Mouse (Mus musculus): Measurements from ENCODE around the gene Fam189a1. TPM values are rescaled to one million over a fixed set of nuclear protein-coding genes. Genes with fewer than 3 reads are reported as not detected.

The Fam189a1 gene
- polyA plus RNA-seq, 1 experiment, result not detected

DNA sequence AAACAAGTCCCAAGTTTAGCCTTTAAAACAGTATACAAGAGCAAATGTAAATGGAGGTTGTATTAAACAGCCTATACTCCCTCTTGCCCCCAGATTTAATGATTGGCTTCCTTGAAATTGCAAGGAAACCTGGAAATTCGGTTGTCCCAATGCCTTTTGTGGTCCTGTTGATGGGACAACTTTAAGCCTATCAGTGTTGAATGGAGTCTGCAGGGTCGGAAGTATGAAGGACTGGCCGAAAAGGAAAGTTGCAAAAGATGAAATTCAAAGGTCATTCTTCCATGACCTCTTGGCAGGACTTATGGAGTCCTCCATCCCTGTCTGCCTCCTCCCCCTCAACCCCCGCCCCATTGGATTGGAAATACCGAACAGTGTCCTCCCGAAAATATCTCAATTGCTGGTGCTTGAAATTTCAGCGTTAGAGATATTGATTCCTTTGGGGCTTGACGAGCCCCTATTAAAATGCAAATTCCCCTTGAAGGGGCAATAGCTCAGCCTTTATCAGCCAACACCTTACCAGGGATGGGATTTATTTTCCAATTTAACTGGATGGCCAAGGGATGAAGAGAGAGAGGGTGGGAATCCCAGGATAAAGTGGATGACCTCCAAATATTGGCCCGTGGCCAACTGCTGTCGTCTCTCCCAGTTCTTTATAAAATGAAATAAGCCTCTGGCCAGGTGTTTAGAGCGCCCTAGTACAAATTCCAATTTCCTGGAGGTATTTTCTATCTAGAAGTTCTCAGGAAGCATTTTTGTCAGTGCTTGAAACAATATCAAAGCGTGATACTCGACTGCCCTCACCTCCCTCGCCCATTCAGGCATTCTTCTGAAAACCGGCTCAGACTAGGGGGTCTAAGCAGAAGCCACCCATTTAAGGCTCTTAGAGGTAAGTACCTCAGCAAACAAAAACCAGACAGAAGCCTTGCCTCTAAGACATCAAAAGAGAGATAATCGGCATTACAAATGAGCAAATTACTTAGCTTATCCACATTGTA lies 958 bp upstream of the Fam189a1 start:
- H3K4me3 ChIP-seq (ENCODE audit: low read depth, low read length), result no peak overlapping the region
- H3K9ac ChIP-seq (ENCODE audit: low read depth, poor library complexity, severe bottlenecking), result peak overlapping the region; percentile 78; the same call in 1 of the 2 replicates
- H3K27ac ChIP-seq (ENCODE audit: insufficient read depth, low read length), result no peak overlapping the region
- TF ChIP-seq POLR2A (IDR thresholded peaks at IDR 0.05; ENCODE audit: insufficient read depth, low read length) (no peak), EP300 (IDR thresholded peaks at IDR 0.05; ENCODE audit: insufficient read depth, low read depth, low read length) (no peak), CTCF (IDR thresholded peaks at IDR 0.05; ENCODE audit: low read depth, low read length) (no peak)
- H3K36me3 ChIP-seq (ENCODE audit: control insufficient read depth, insufficient read depth, low read length, poor library complexity, severe bottlenecking), result no peaks in the 10 kb centered on the region
- peaks cover 9% of the 10 kb centered on the region for H3K9me3 ChIP-seq (replicated peaks; ENCODE audit: control insufficient read depth, insufficient read depth, low read length, poor library complexity, severe bottlenecking)
- peaks cover 3% of the 10 kb centered on the region for H3K27me3 ChIP-seq (ENCODE audit: control insufficient read depth, insufficient read depth, low read length, poor library complexity, severe bottlenecking)
- H3K4me1 ChIP-seq (ENCODE audit: control insufficient read depth, insufficient read depth, low read length), result no peaks in the 10 kb centered on the region

DNA sequence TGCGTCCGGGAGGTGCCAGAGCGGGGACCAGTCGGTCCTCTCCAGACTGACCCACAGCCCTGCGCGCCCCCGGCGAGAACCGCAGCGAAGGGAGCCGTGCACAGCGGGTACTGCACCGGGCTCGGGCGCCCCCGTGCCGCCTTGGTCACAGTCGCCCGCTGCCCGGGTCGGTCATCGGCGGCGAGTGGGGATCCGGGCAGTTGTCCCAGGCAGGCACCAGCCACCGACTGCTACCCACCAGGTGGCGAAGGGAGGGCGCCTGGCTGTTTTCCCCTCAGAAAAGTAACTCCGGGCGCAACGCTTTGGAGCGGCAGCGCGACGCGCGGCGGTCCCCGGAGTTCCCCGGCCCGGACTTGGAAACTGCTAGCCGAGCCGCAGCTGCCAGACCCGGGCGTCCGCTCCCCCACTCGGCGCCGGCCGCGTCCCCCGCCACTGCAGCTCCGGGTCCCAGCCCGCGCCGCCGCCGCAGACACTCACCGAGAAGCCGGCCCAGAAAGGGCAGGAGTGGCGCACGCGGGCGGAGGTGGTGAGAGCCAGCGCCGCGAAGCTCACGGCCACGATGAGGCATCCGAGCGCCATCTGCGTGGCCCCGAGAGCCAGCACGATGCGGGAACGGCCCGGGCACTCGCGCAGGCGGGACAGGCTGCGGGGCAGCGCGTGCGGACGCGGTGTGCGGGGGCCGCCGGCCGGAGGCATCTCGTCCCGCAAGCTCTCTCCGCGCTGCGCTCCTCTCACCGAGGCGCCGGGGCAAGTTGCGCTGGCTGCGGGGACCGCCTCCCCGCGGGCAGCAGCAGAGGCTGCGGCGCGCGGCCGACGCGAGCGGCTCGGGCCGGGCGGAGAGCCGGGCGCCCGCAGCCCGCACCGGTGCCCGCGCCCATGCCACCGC lies 499 bp downstream of the Fam189a1 start:
- peak overlapping the region; percentile 79 for H3K4me3 ChIP-seq (ENCODE audit: low read depth, low read length)
- TF ChIP-seq CTCF (IDR thresholded peaks at IDR 0.05; ENCODE audit: low read depth, low read length) (no peak), POLR2A (IDR thresholded peaks at IDR 0.05; ENCODE audit: insufficient read depth, low read length) (no peak), EP300 (IDR thresholded peaks at IDR 0.05; ENCODE audit: insufficient read depth, low read depth, low read length) (no peak)
- no peaks in the 10 kb centered on the region for H3K4me1 ChIP-seq (ENCODE audit: control insufficient read depth, insufficient read depth, low read length)
- H3K27ac ChIP-seq (ENCODE audit: insufficient read depth, low read length), result no peak overlapping the region
- H3K36me3 ChIP-seq (ENCODE audit: control insufficient read depth, insufficient read depth, low read length, poor library complexity, severe bottlenecking), result no peaks in the 10 kb centered on the region
- peak overlapping the region; percentile 78 for H3K9ac ChIP-seq (ENCODE audit: low read depth, poor library complexity, severe bottlenecking)
- peaks cover 3% of the 10 kb centered on the region for H3K27me3 ChIP-seq (ENCODE audit: control insufficient read depth, insufficient read depth, low read length, poor library complexity, severe bottlenecking)
- peaks cover 9% of the 10 kb centered on the region for H3K9me3 ChIP-seq (replicated peaks; ENCODE audit: control insufficient read depth, insufficient read depth, low read length, poor library complexity, severe bottlenecking)

GRCm38 (mm10) chr7:65154576-65154975 lies 1.8 kb downstream of the Fam189a1 start:
- Histone ChIP-seq H3K9ac (ENCODE audit: low read depth, poor library complexity, severe bottlenecking) (no peak overlapping the region), H3K27me3 (ENCODE audit: control insufficient read depth, insufficient read depth, low read length, poor library complexity, severe bottlenecking) (peaks cover 3% of the 10 kb centered on the region), H3K36me3 (ENCODE audit: control insufficient read depth, insufficient read depth, low read length, poor library complexity, severe bottlenecking) (no peaks in the 10 kb centered on the region), H3K4me1 (ENCODE audit: control insufficient read depth, insufficient read depth, low read length) (no peaks in the 10 kb centered on the region), H3K4me3 (ENCODE audit: low read depth, low read length) (no peak overlapping the region), H3K27ac (ENCODE audit: insufficient read depth, low read length) (no peak overlapping the region), H3K9me3 (replicated peaks; ENCODE audit: control insufficient read depth, insufficient read depth, low read length, poor library complexity, severe bottlenecking) (peaks cover 9% of the 10 kb centered on the region)
- TF ChIP-seq POLR2A (IDR thresholded peaks at IDR 0.05; ENCODE audit: insufficient read depth, low read length), result no peak

DNA sequence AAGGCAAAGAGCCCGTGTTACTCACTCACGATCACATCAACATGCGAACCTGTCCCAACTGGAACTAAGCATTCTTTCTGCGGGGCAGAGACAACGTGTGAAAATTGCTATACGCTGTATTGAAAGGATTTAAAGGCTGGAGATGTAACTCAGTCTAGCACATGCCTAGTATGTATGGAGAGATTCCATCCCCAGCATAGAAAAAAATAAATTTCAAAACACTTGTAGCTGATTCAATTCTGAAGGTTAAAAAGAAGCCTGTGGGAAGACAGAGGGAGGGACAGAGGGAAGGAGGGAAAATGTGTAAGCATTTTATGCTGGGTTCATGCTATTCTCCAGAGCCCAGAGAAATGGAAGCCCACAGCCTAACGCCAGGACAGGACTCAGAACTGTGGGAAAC lies 2.5 kb downstream of the Fam189a1 start:
- TF ChIP-seq POLR2A (IDR thresholded peaks at IDR 0.05; ENCODE audit: insufficient read depth, low read length) (no peak), EP300 (IDR thresholded peaks at IDR 0.05; ENCODE audit: insufficient read depth, low read depth, low read length) (no peak), CTCF (IDR thresholded peaks at IDR 0.05; ENCODE audit: low read depth, low read length) (no peak)
- Histone ChIP-seq H3K27ac (ENCODE audit: insufficient read depth, low read length) (no peak overlapping the region), H3K4me3 (ENCODE audit: low read depth, low read length) (no peak overlapping the region), H3K9ac (ENCODE audit: low read depth, poor library complexity, severe bottlenecking) (no peak overlapping the region), H3K27me3 (ENCODE audit: control insufficient read depth, insufficient read depth, low read length, poor library complexity, severe bottlenecking) (peaks cover 3% of the 10 kb centered on the region), H3K9me3 (replicated peaks; ENCODE audit: control insufficient read depth, insufficient read depth, low read length, poor library complexity, severe bottlenecking) (peaks cover 2% of the 10 kb centered on the region; the same call in 1 of the 2 replicates), H3K36me3 (ENCODE audit: control insufficient read depth, insufficient read depth, low read length, poor library complexity, severe bottlenecking) (no peaks in the 10 kb centered on the region), H3K4me1 (ENCODE audit: control insufficient read depth, insufficient read depth, low read length) (no peaks in the 10 kb centered on the region)

DNA sequence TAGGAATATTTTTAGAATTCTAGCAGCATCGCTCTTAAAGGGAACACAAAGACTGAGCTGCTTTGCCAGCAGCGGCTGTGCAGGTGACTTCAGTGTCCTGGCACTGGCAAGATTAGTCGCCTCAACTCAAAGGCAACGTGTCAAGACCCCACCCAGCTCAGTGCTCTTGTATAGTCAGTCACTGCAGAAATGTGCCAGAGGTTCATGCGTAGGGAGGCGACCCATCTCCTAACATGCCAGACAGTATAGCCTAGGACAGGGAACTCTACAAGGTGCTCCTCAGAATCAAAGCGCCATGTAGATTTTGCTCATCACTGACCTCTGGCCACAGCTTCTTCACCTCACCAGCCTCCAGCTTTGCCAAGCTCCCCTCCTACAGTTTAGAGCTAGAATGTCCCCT lies 4.8 kb downstream of the Fam189a1 start:
- no peak overlapping the region for H3K9ac ChIP-seq (ENCODE audit: low read depth, poor library complexity, severe bottlenecking)
- TF ChIP-seq POLR2A (IDR thresholded peaks at IDR 0.05; ENCODE audit: insufficient read depth, low read length), result no peak
- TF ChIP-seq EP300 (IDR thresholded peaks at IDR 0.05; ENCODE audit: insufficient read depth, low read depth, low read length), result no peak
- no peak for TF ChIP-seq CTCF (IDR thresholded peaks at IDR 0.05; ENCODE audit: low read depth, low read length)

More for the DNA sequence above, 4.8 kb downstream of the Fam189a1 start:
- Histone ChIP-seq H3K9me3 (replicated peaks; ENCODE audit: control insufficient read depth, insufficient read depth, low read length, poor library complexity, severe bottlenecking) (no peaks in the 10 kb centered on the region), H3K36me3 (ENCODE audit: control insufficient read depth, insufficient read depth, low read length, poor library complexity, severe bottlenecking) (no peaks in the 10 kb centered on the region), H3K4me1 (ENCODE audit: control insufficient read depth, insufficient read depth, low read length) (no peaks in the 10 kb centered on the region), H3K27ac (ENCODE audit: insufficient read depth, low read length) (no peak overlapping the region), H3K27me3 (ENCODE audit: control insufficient read depth, insufficient read depth, low read length, poor library complexity, severe bottlenecking) (peaks cover 2% of the 10 kb centered on the region), H3K4me3 (ENCODE audit: low read depth, low read length) (no peak overlapping the region)

All from ES-Bruce4 (cell line).